Mouse (Mus musculus): ENCODE measurements around the gene Slc25a3. TPM values are rescaled to one million over a fixed set of nuclear protein-coding genes. Genes with fewer than 3 reads are reported as not detected.

The Slc25a3 gene
- polyA plus RNA-seq, 1 experiment from 2014 or later, result 402 TPM

GRCm38 (mm10) chr10:91082550-91083392, 41.1 kb downstream of the Slc25a3 start, which contains the start of the genes Apaf1 and Ikbip:
Gene Apaf1 (minus strand): TSS chr10:91082770.
Gene Ikbip (plus strand): TSS chr10:91082940.
- Histone ChIP-seq H3K4me2 (peak within 1 kb of the TSS; percentile 72), H3K4me1 (replicated peaks) (peaks cover 11% of the 10 kb centered on the region), H3K9me3 (no peaks in the 10 kb centered on the region), H3K4me3 (replicated peaks) (peak within 1 kb of the TSS; percentile 90), H3K9ac (replicated peaks) (peak within 1 kb of the TSS; percentile 89), H3K27me3 (no peaks in the 10 kb centered on the region), H3K36me3 (peaks cover 17% of the 10 kb centered on the region; the same call in 1 of the 2 replicates), H3K27ac (peak within 1 kb of the TSS; percentile 90)
- under 1% methylated on average over 87 of the region's 87 CpGs for WGBS
- ATAC-seq (ENCODE audit: insufficient number of reproducible peaks, insufficient read depth, low FRiP score, low TSS enrichment, low read depth), result peak; percentile 95

DNA sequence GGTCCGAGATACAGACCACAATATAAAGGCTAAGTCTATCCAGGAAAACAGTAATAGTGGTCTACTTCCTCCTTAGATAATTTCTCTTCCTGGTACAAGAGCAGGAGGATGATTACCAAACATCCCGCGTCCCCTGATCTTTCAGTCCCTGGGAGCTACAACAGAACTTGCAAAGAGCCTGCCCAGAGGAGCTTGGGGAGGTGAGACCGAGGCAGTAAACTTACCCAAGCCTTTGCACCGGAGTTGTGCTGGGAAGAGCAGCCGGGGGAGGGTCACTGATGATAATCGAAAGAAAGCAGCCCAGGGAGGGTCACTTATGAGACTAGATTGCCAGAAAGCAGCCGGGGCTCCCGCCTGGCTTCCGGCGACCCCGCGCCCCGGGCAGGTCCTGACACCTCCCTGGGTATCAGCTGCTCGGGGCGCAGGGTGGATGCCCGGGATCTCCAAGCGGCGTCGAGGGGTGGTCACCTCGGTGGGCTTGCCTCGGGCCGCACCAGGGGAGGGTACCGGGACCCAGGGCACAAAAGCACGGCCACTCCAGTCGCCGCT, 41.8 kb downstream of the Slc25a3 start:
- H3K27me3 ChIP-seq, result no peaks in the 10 kb centered on the region
- WGBS, result 1% methylated on average over 27 of the region's 27 CpGs
- ATAC-seq (ENCODE audit: insufficient number of reproducible peaks, insufficient read depth, low FRiP score, low TSS enrichment, low read depth), result peak; percentile 52
- peak overlapping the region; percentile 89 for H3K9ac ChIP-seq (replicated peaks)
- peak overlapping the region; percentile 90 for H3K4me3 ChIP-seq (replicated peaks)
- peaks cover 11% of the 10 kb centered on the region for H3K4me1 ChIP-seq (replicated peaks)
- H3K36me3 ChIP-seq, result peaks cover 25% of the 10 kb centered on the region
- H3K9me3 ChIP-seq, result no peaks in the 10 kb centered on the region
- peak overlapping the region; percentile 90 for H3K27ac ChIP-seq
- H3K4me2 ChIP-seq, result peak overlapping the region; percentile 72

- Histone ChIP-seq H3K36me3 (peaks cover 40% of the 10 kb centered on the region), H3K27ac (no peak overlapping the region), H3K4me1 (replicated peaks) (peaks cover 11% of the 10 kb centered on the region), H3K27me3 (no peaks in the 10 kb centered on the region), H3K9ac (replicated peaks) (no peak overlapping the region), H3K9me3 (no peaks in the 10 kb centered on the region), H3K4me2 (peak overlapping the region; percentile 72), H3K4me3 (replicated peaks) (no peak overlapping the region)
- 85% methylated on average over 5 of the region's 5 CpGs for WGBS
- ATAC-seq (ENCODE audit: insufficient number of reproducible peaks, insufficient read depth, low FRiP score, low TSS enrichment, low read depth), result no peak
Observed at GRCm38 (mm10) chr10:91080540-91080939, 43.3 kb downstream of the Slc25a3 start.

DNA sequence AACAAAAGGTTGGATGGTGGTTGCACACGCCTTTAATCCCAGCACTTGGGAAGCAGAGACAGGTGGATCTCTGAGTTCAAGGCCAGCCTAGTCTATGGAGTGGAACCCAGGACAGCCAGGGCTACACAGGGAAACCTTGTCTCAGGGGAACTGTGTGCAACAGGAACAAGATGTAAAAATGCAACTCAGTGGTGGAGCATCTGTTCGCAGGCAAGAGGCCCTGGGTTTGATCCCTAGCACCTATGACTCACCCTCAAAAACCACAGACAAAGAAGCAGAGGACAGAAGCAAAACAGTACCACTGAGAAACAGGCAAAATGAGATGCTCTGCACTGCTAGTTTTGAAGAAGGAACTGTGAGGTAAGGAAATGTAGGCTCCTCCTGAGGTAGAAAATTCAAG, 47.2 kb downstream of the Slc25a3 start:
- Histone ChIP-seq H3K4me2 (no peak overlapping the region), H3K4me1 (replicated peaks) (peaks cover 5% of the 10 kb centered on the region; the same call in 1 of the 2 replicates), H3K9ac (replicated peaks) (no peak overlapping the region), H3K4me3 (replicated peaks) (no peak overlapping the region), H3K27me3 (no peaks in the 10 kb centered on the region), H3K36me3 (peaks cover 60% of the 10 kb centered on the region), H3K9me3 (no peaks in the 10 kb centered on the region), H3K27ac (no peak overlapping the region)
- no peak for ATAC-seq (ENCODE audit: insufficient number of reproducible peaks, insufficient read depth, low FRiP score, low TSS enrichment, low read depth)
- 91% methylated on average over 2 of the region's 2 CpGs for WGBS

GRCm38 (mm10) chr10:91073345-91073744, 50.5 kb downstream of the Slc25a3 start:
- WGBS, result 83% methylated on average over 3 of the region's 3 CpGs
- Histone ChIP-seq H3K9ac (replicated peaks) (no peak overlapping the region), H3K4me2 (no peak overlapping the region), H3K27me3 (no peaks in the 10 kb centered on the region), H3K9me3 (no peaks in the 10 kb centered on the region), H3K4me1 (replicated peaks) (no peaks in the 10 kb centered on the region), H3K4me3 (replicated peaks) (no peak overlapping the region), H3K36me3 (peaks cover 63% of the 10 kb centered on the region), H3K27ac (no peak overlapping the region)
- no peak for ATAC-seq (ENCODE audit: insufficient number of reproducible peaks, insufficient read depth, low FRiP score, low TSS enrichment, low read depth)

GRCm38 (mm10) chr10:91071768-91072167, 52.1 kb downstream of the Slc25a3 start:
- H3K4me2 ChIP-seq, result no peak overlapping the region
- no peak for ATAC-seq (ENCODE audit: insufficient number of reproducible peaks, insufficient read depth, low FRiP score, low TSS enrichment, low read depth)
- H3K27me3 ChIP-seq, result no peaks in the 10 kb centered on the region
- H3K4me1 ChIP-seq (replicated peaks), result no peaks in the 10 kb centered on the region
- H3K36me3 ChIP-seq, result peaks cover 63% of the 10 kb centered on the region
- WGBS, result 68% methylated on average over 1 of the region's 1 CpGs
- H3K27ac ChIP-seq, result no peak overlapping the region
- no peak overlapping the region for H3K9ac ChIP-seq (replicated peaks)
- no peak overlapping the region for H3K4me3 ChIP-seq (replicated peaks)
- no peaks in the 10 kb centered on the region for H3K9me3 ChIP-seq

Other genes with a start within 250 kb of the Slc25a3 start
- gene Apaf1, start 41.3 kb downstream of the Slc25a3 start, polyA plus RNA-seq (2016; fragmentation: Nextera tagmentation; extraction: Ambion mirVana), result 34.6 and 34.8 TPM in 2 replicates
- gene Ikbip, start 41.1 kb downstream of the Slc25a3 start, polyA plus RNA-seq (2016; fragmentation: Nextera tagmentation; extraction: Ambion mirVana), result 43.4 and 44.0 TPM in 2 replicates
- gene Tmpo, start 57.3 kb upstream of the Slc25a3 start, polyA plus RNA-seq (2016; fragmentation: Nextera tagmentation; extraction: Ambion mirVana), result 436 and 444 TPM in 2 replicates

Data from limb, embryonic 12.5 days (tissue).